Mouse (Mus musculus): ENCODE data around the gene Zfp612.
"Not testable (repeated sequence)": the region's sequence is repeated elsewhere in the genome, so short reads cannot be mapped to it uniquely, and the experiment has no call there.

Zfp612 gene

DNA sequence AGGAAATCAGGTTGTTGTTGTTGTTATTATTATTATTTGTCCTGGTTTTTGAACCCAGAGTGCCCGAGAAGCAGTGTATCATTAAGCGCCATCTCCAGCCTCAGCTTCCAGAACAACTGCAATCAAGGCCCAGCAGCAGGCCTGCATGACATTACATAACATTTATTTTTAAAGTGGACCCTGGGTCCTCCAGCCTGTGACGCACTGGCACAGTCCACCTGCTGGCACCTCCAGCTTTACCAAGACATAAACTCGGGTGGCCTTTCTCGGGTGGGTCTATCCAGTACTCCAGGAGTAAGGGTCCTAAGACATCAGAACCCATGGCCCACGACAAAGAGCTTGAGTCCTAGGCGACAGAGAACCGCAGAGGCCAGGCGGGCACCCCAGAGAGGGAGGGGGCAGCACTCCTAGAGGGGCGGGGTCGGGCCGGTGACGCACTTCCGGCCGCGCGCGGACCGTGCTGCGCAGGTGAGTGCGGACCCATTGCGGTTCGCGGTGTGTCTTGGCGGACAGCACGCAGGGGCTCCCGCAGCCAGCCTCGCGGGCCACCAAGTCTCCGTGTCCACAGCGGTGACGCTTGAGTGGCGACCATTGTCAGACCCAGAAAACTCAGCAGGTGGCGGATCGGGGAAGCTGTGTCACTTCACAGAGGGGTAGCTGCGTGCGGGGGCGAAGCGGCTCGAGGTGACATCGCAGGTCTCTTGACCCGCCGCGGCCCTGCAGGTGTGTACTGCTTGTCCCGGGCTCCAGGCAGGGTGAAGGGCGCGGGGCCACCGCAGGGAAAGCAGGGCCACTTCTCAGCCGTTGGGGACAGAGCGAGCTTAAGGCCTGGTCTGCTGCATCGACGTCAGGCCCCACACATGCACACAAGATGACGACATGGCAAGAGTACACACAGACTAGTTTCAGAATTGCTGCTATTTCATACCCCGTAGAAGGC is at the start of gene Zfp612:
Zfp612 (plus strand) TSS at position 465 of the 940 bp plus-strand sequence.
- DNase-seq (ENCODE audit: low read depth, low spot score) = peak; percentile 56

DNA sequence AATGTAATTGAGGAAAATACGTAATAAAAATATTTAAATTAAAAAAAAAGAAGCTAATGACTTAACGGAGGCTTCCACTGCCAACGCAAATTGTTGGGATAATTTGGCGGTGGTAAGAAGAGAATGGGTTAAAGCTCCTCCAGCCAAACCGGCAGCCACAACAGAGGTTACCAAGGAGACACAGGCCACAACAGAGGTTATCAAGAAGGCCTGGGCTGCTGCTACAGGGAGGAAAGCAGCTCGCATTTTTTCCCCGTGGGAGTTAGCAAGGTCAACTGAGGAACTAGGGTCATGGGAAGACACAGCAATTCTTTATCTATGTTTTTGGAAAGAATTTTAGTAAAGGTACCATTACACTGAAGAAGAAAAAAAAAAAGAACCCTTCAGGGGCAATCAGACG is 45.8 kb upstream of the Zfp612 start:
- DNase-seq (ENCODE audit: low read depth, low spot score) = not testable (repeated sequence)

- no peak for DNase-seq (ENCODE audit: low read depth, low spot score)
These were observed 45.2 kb upstream of the Zfp612 start for GRCm38 (mm10) chr8:110034331-110034730.

DNA sequence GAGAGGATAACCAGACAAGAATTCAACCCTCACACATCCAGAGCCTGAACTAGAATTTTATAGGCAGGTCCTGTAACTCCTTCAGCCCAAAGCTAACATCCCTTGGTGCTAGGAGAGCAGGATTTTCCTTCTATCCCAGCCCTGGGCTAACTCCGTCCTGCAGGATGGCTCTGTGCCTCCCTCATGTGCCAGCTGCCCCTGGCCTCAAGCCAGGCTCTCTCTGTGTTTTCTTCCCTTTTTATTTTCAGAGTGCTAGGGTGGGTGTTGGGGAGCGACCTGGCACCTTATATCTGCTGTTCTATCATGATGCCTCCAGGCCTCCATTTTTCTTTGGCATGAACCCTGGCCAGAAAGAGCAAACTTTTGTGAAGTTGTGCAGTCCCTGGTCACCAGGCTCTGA is 43.4 kb upstream of the Zfp612 start:
- no peak for DNase-seq (ENCODE audit: low read depth, low spot score)

- DNase-seq (ENCODE audit: low read depth, low spot score) = no peak
These were observed 40.3 kb upstream of the Zfp612 start for GRCm38 (mm10) chr8:110039216-110039615.

DNA sequence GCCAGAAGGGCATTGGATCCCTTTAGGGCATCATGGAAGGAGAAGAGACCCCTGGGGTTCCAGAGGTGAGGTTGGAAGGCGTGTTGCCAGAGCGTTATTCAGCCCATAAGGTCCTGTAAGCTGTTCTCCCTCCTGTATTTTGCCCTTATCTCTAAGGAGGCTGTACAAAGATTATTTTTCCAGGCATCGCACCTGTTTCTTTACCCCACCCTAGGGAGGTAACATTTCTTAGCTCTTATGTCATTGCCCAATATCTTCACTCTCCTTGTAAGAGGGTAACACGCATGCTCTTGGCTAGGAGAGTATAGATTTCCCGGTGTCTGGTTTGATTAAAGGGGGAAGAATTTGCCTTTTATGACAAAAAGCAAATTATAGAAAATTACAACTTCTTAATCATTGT is 39.9 kb upstream of the Zfp612 start, which contains the start of gene Chst4:
Chst4 (minus strand) TSS at position 82 of the 400 bp plus-strand sequence.
- DNase-seq (ENCODE audit: low read depth, low spot score) = no peak

GRCm38 (mm10) chr8:110040509-110040908 is 39.0 kb upstream of the Zfp612 start:
- DNase-seq (ENCODE audit: low read depth, low spot score) = no peak

- DNase-seq (ENCODE audit: low read depth, low spot score) = no peak
These were observed 28.3 kb upstream of the Zfp612 start for GRCm38 (mm10) chr8:110051208-110051607.

DNA sequence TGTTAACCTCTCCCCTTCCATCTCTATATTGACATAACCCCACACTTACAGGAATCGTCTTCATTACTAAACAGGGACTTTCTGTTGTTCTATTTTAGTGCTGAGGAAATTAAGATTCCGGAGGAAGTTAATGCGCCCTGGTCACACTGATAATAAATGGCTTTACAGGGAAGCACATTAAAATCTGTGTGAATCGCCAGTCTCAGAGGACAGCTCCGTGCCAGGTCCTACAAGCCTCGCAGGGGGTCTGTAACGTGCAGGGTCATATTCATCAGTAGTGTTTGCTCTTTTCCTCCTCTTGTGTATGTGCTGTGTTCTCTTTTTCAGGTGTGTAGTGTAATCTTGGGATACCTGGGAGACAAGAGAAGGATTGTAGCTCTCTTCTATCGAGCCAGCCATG is 21.3 kb upstream of the Zfp612 start:
- no peak for DNase-seq (ENCODE audit: low read depth, low spot score)

- DNase-seq (ENCODE audit: low read depth, low spot score) = no peak
These were observed 15.4 kb upstream of the Zfp612 start for GRCm38 (mm10) chr8:110064161-110064560.

GRCm38 (mm10) chr8:110064606-110065365 is 14.8 kb upstream of the Zfp612 start:
- DNase-seq (ENCODE audit: low read depth, low spot score) = no peak

GRCm38 (mm10) chr8:110065676-110066075 is 13.9 kb upstream of the Zfp612 start:
- no peak for DNase-seq (ENCODE audit: low read depth, low spot score)

DNA sequence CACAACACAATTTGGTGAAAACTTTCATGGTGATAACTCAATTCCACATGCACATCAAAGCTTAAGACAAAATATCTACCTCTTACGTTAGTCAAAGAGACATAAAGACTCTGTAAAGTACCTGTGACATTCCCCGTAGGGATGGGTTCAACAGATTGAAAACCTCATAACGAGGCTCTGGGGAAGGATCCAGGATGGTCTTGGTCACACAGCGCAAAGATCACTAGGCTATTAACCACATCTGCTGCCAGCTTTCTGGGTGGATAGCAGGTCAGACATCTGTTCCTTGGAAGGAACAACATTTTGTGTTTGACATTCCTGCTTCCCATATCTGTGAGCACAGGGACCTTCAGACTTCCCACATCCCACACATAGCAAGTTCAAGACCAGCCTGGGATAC is 9.8 kb upstream of the Zfp612 start:
- DNase-seq (ENCODE audit: low read depth, low spot score) = no peak

DNA sequence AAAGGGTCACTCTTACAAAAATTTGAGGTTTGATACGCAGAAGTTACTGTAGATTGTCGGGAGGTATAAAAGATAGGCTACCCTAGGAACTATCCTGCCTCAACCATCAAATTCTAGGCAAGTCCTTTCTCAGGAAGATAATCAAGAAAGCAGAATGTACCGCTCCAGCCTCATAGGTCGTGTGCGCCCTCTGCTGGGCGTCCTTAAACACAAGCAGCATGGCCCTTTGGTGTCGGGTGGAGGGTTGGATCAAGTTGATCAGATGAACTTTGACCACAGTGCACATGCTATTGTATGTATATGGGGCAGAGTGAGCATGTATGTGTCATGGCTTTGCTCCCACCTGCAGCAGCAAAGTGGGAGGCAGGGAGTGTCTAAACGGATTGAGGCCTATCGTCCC is 7.9 kb upstream of the Zfp612 start:
- peak; percentile 78 for DNase-seq (ENCODE audit: low read depth, low spot score)

GRCm38 (mm10) chr8:110074496-110074895 is 5.0 kb upstream of the Zfp612 start:
- DNase-seq (ENCODE audit: low read depth, low spot score) = no peak

DNA sequence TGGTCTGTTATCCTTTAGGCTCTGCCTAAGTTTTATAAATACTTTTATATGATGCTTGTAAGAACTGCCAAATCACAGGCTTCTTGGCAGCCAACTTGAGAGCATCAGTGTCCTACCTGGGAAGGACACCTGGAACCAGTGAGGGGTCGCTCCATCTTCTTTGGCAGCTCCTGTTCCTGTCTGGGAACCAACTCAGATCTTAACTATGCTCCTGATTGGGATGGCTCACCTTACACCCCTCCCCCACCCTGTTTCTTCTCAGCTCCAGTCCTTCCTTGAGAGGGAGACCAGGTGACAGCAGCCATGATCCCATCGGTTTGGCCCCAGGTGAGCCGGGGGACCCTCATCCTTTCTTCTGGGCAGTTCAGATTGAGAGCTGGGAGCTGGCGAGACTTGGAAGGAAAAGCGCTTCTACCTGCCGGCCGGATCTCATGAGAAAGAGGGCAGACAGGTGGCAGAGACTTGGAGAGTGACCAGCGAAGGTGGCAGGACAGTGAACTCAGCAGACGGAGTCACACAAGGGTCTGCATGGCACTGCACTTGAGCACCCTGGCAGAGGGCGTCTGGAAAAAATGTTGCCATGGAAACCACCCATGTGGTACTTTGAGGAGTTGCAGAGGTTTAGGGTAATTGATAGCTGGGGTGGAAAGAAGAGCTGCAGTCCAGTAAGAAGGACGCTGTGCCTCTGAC is 3.0 kb downstream of the Zfp612 start:
- DNase-seq (ENCODE audit: low read depth, low spot score) = no peak

DNA sequence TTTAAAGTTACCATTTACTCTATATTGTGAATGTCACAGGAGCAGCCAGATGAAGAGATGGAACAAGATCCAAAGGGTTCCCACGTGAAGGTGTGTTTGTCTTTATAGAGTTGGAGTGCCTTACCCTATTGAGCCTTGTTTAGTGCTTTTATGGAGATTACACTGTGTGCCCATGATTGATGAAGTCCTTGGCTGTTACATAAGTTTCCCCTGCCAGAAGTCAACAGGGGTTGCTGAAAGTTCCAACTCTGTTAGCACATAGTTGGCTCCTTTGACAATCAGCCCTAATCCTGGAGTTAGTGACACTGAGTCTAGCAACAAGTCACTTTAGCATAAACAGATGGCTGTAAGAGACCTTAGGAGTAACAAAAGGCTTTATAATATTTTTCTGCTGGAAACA is 12.3 kb downstream of the Zfp612 start:
- no peak for DNase-seq (ENCODE audit: low read depth, low spot score)

- DNase-seq (ENCODE audit: low read depth, low spot score) = no peak
These were observed 21.4 kb downstream of the Zfp612 start, which contains the start of gene Gm21964 for GRCm38 (mm10) chr8:110100907-110101306. Gm21964 (plus strand) TSS chr8:110101207.

DNA sequence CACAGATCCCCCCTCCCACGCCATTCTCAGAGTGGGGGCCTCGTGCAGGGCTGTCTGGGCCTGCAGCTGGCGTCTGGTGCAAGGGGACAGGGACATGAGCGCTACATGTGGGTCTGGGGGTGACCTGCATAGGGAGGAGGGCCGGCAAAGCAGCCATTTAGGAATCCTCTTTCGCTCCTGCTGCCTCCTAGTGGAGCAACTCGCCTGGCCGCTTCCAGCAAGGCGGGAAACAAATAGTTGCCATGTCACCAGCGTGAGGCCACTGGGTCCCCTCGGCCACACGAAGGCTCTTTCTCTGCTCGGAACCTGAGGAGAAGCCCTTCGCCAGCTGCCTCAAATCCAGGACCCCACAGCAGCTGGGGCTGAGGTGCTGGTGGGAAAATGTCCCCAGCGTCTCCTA is 22.1 kb downstream of the Zfp612 start:
- DNase-seq (ENCODE audit: low read depth, low spot score) = peak; percentile 56

DNA sequence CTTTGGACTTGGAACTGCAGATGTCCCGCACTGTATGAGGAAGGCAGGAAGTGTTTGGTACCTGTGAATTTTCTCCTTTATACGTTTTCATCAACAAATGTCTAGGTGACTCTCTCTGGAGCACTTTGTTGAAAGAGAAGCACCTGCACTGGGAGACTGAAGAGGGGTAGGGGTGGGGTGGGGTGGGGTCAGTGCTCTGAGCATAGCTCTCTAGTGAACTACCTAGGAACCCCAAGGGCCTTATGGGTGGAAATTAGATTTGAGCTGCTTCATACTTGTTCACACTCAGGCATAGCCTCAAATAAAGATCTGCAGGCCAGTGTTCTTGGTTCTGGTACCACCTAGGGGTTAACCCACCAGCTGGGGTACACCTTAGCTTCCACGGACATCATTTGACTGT is 23.1 kb downstream of the Zfp612 start, which contains the start of gene Gm17720:
Gm17720 (minus strand) TSS at position 101 of the 400 bp plus-strand sequence.
- DNase-seq (ENCODE audit: low read depth, low spot score) = no peak

DNA sequence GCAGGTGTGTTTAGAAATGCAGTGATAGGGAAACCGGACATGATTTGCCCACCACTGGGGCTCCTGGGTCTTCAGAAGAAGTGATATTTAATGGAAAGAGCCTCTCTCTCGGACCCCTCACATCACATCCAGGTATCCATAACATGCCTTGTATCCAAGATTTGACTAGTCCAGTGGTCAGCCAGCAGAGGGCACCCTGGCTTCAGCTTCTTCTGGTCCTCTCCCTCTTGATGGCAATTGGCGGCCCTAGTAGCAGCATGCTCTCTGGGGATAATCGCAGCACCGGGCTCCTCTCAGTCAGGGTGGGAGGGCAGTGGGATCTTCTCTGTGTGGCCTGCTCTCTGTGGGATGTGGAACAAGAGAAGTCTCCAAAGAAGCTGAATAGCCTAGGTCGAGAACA is 40.2 kb downstream of the Zfp612 start:
- DNase-seq (ENCODE audit: low read depth, low spot score) = peak; percentile 77

DNA sequence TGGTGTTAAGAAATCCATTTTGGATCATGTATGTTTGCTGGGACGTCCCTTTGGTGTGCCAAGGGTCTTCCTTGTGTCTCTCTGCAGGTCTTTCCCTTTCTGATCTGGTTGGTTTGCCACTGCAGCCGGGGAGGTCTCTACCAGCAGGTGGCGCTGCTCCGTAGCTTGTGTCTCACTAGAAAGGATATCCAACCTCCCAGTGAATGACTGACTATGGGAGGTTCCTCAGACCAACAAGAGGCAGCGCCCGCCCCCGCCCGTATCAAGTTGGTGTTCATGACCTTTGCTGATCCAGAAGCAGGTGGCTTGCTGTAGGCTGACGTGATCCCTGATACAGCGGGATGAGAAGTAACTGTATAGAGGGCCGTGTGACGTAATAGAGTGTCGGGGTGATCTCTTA is 51.0 kb downstream of the Zfp612 start:
- peak; percentile 96 for DNase-seq (ENCODE audit: low read depth, low spot score)
